Mouse (Mus musculus): ENCODE measurements around the gene Fbxl17. TPM values are rescaled to one million over a fixed set of nuclear protein-coding genes. Genes with fewer than 3 reads are reported as not detected.

Fbxl17 gene
- polyA plus RNA-seq, 1 experiment = 9.3 TPM

DNA sequence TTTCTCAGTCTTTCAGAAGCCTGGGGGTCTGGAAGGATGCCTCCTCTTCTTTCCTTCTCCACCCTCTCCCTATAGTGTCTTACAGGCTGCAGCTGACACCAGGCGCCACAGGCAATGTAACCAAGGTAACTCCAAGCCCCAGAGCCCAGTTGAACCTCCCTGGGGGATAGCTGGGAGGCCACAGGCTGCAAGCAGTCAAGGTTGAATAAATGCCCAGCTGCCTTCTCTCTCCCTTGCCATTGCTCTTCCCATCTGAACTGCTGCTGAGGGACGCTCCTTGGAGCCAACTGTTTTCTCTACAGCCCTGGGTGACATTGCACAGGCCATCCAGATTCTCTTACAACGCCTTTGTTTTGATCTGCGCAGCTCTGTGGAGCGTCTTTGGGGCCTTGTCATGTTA lies 491.5 kb downstream of the Fbxl17 start:
- TF ChIP-seq MYOD1 (IDR thresholded peaks at IDR 0.05; ENCODE audit: control insufficient read depth in 1 of 3, insufficient read length in 2 of 3, low read depth in 2 of 3) (no peak), REST (IDR thresholded peaks at IDR 0.05; ENCODE audit: insufficient read depth, insufficient read length) (no peak), MAX (IDR thresholded peaks at IDR 0.05; ENCODE audit: low read depth) (no peak), TCF12 (IDR thresholded peaks at IDR 0.05; ENCODE audit: insufficient read depth, poor library complexity, severe bottlenecking) (no peak), POLR2AphosphoS2 (IDR thresholded peaks at IDR 0.05; ENCODE audit: insufficient read length, low read depth) (no peak), USF1 (IDR thresholded peaks at IDR 0.05; ENCODE audit: low read depth) (no peak), MYOG (IDR thresholded peaks at IDR 0.05; ENCODE audit: control insufficient read depth in 1 of 3, insufficient read depth in 1 of 3, insufficient read length in 2 of 3, low read depth in 2 of 3) (no peak), POLR2A (IDR thresholded peaks at IDR 0.05; ENCODE audit: insufficient read length, low read depth) (no peak), TCF3 (IDR thresholded peaks at IDR 0.05; ENCODE audit: insufficient read length, low read depth) (no peak), SRF (IDR thresholded peaks at IDR 0.05; ENCODE audit: control insufficient read depth, insufficient read length, low read depth) (no peak), E2F4 (IDR thresholded peaks at IDR 0.05; ENCODE audit: insufficient read depth) (no peak), CEBPB (IDR thresholded peaks at IDR 0.05; ENCODE audit: insufficient read depth, poor library complexity, severe bottlenecking) (no peak)
- no peak overlapping the region for H3ac ChIP-seq (ENCODE audit: control insufficient read depth, insufficient read length)
- H3K4me2 ChIP-seq (ENCODE audit: low read depth) = no peak overlapping the region

DNA sequence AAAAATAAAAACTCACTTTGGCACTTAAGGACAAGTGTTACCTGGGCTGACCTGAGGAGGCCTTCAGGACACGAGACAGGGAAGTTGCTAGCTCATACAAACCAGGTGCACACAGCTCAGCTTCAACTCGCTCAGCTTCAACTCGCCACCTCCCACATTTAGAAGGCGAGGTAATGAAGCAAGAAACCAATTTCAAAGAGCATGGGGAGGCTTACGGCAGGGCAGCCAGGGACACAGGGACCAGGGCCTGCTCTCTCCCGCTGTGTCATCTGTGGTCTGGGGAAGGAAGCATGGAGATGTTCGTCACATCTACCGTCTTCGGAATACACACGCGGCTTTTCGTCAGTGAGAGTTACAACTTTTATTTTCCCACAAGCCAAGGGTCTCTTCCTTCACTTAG lies 491.9 kb downstream of the Fbxl17 start:
- H3K36me3 ChIP-seq (ENCODE audit: control insufficient read depth, insufficient read depth) = no peaks in the 10 kb centered on the region
- no peak for TF ChIP-seq MYOD1 (IDR thresholded peaks at IDR 0.05; ENCODE audit: control insufficient read depth in 1 of 3, insufficient read length in 2 of 3, low read depth in 2 of 3)
- no peak for TF ChIP-seq TCF3 (IDR thresholded peaks at IDR 0.05; ENCODE audit: insufficient read length, low read depth)
- no peak for TF ChIP-seq POLR2AphosphoS2 (IDR thresholded peaks at IDR 0.05; ENCODE audit: insufficient read length, low read depth)
- TF ChIP-seq MYOG (IDR thresholded peaks at IDR 0.05; ENCODE audit: control insufficient read depth in 1 of 3, insufficient read depth in 1 of 3, insufficient read length in 2 of 3, low read depth in 2 of 3) = no peak
- no peak for TF ChIP-seq SRF (IDR thresholded peaks at IDR 0.05; ENCODE audit: control insufficient read depth, insufficient read length, low read depth)
- no peak for TF ChIP-seq TCF12 (IDR thresholded peaks at IDR 0.05; ENCODE audit: insufficient read depth, poor library complexity, severe bottlenecking)
- no peak for TF ChIP-seq E2F4 (IDR thresholded peaks at IDR 0.05; ENCODE audit: insufficient read depth)
- TF ChIP-seq REST (IDR thresholded peaks at IDR 0.05; ENCODE audit: insufficient read depth, insufficient read length) = no peak
- TF ChIP-seq CEBPB (IDR thresholded peaks at IDR 0.05; ENCODE audit: insufficient read depth, poor library complexity, severe bottlenecking) = no peak
- no peak for TF ChIP-seq USF1 (IDR thresholded peaks at IDR 0.05; ENCODE audit: low read depth)
- no peak for TF ChIP-seq MAX (IDR thresholded peaks at IDR 0.05; ENCODE audit: low read depth)
- no peak for TF ChIP-seq POLR2A (IDR thresholded peaks at IDR 0.05; ENCODE audit: insufficient read length, low read depth)
- no peak overlapping the region for H3ac ChIP-seq (ENCODE audit: control insufficient read depth, insufficient read length)
- H3K27me3 ChIP-seq (ENCODE audit: control insufficient read depth, insufficient read depth, insufficient read length) = no peaks in the 10 kb centered on the region
- H3K4me3 ChIP-seq = no peak overlapping the region
- H3K4me2 ChIP-seq (ENCODE audit: low read depth) = no peak overlapping the region
- no peaks in the 10 kb centered on the region for H3K79me2 ChIP-seq (ENCODE audit: control insufficient read depth, insufficient read depth)

More for the DNA sequence above, 491.5 kb downstream of the Fbxl17 start:
- H3K27me3 ChIP-seq (ENCODE audit: control insufficient read depth, insufficient read depth, insufficient read length) = no peaks in the 10 kb centered on the region
- H3K4me3 ChIP-seq = no peak overlapping the region
- H3K79me2 ChIP-seq (ENCODE audit: control insufficient read depth, insufficient read depth) = no peaks in the 10 kb centered on the region
- no peaks in the 10 kb centered on the region for H3K36me3 ChIP-seq (ENCODE audit: control insufficient read depth, insufficient read depth)

All from myocyte (in vitro differentiated cells).